In genomic region chr2:115724216-115724615, GRCm38 (mm10) we compare ENCODE assay signal across 14 mouse cellular contexts.
DNase-seq lines count a peak whose midpoint lies in the region; ATAC-seq lines count a peak whose summit lies in the region.
"Had no signal": no experiment of that assay in that cellular context is flagged by ENCODE, and none has a peak within 500 bp of the region (broad histone marks: within the 10 kb centered on the region; RNA-seq: fewer than 3 reads in every experiment).

No protein-coding gene starts in this region.

- H3K4me1 ChIP-seq in neural tube, embryonic 13.5 days (replicated peaks), result peaks cover 42% of the 10 kb centered on the region
- peaks cover 41% of the 10 kb centered on the region for H3K4me1 ChIP-seq in forebrain, embryonic 12.5 days
- peaks cover 21% of the 10 kb centered on the region for H3K4me1 ChIP-seq in kidney, embryonic 15.5 days
- H3K4me1 ChIP-seq: liver, embryonic 13.5 days had no signal

- 55% methylated on average over 6 of the region's 6 CpGs for WGBS in neural tube, embryonic 13.5 days
- WGBS in forebrain, embryonic 12.5 days, result 56% methylated on average over 6 of the region's 6 CpGs
- 58% methylated on average over 6 of the region's 6 CpGs for WGBS in kidney, embryonic 15.5 days

- DNase-seq in neural tube, embryonic 10.5 days (ENCODE audit: extremely low spot score, low spot score), result no peak
- DNase-seq in thymus, postnatal 14 days, result no peak
- DNase-seq in left cerebral cortex, postnatal 4 days, result no peak
- DNase-seq in right cerebral cortex, adult 2 months (ENCODE audit: low spot score in 2 of 2), result no peak
- DNase-seq: cerebellum, adult 18-20 months; layer of hippocampus, postnatal 36 days; liver, embryonic 13.5 days; lung, postnatal 10 days; thymus, adult 2 months had no signal

- no peaks in the 10 kb centered on the region for H3K36me3 ChIP-seq in neural tube, embryonic 13.5 days
- H3K36me3 ChIP-seq in forebrain, embryonic 12.5 days (replicated peaks), result peaks cover 13% of the 10 kb centered on the region; the same call in 1 of the 2 replicates
- peaks cover 23% of the 10 kb centered on the region for H3K36me3 ChIP-seq in kidney, embryonic 15.5 days

- peaks cover 8% of the 10 kb centered on the region for H3K9me3 ChIP-seq in neural tube, embryonic 13.5 days
- peaks cover 6% of the 10 kb centered on the region for H3K9me3 ChIP-seq in forebrain, embryonic 12.5 days
- H3K9me3 ChIP-seq in kidney, embryonic 15.5 days (replicated peaks), result peaks cover 10% of the 10 kb centered on the region

- peak overlapping the region; percentile 20; the same call in 1 of the 2 replicates for H3K27ac ChIP-seq in neural tube, embryonic 13.5 days (replicated peaks)
- peak overlapping the region; percentile 83 for H3K27ac ChIP-seq in forebrain, embryonic 12.5 days
- H3K27ac ChIP-seq in kidney, embryonic 15.5 days, result no peak overlapping the region
- H3K27ac ChIP-seq: embryonic facial prominence, embryonic 13.5 days; limb, embryonic 10.5 days; liver, embryonic 13.5 days had no signal

- H3K27me3 ChIP-seq in neural tube, embryonic 13.5 days, result no peaks in the 10 kb centered on the region
- no peaks in the 10 kb centered on the region for H3K27me3 ChIP-seq in forebrain, embryonic 12.5 days
- H3K27me3 ChIP-seq in kidney, embryonic 15.5 days, result no peaks in the 10 kb centered on the region
- H3K27me3 ChIP-seq: liver, embryonic 13.5 days had no signal

- no peak for ATAC-seq in neural tube, embryonic 13.5 days (ENCODE audit: low read depth)
- no peak for ATAC-seq in forebrain, embryonic 12.5 days (ENCODE audit: low FRiP score)
- ATAC-seq in kidney, embryonic 15.5 days (replicated peaks; ENCODE audit: low FRiP score), result 0 out of 2 replicates have a peak, but pooled peaks have one; percentile 46

- no peak overlapping the region for H3K4me2 ChIP-seq in neural tube, embryonic 13.5 days
- no peak overlapping the region for H3K4me2 ChIP-seq in forebrain, embryonic 12.5 days
- H3K4me2 ChIP-seq in kidney, embryonic 15.5 days, result no peak overlapping the region
- H3K4me2 ChIP-seq: embryonic facial prominence, embryonic 13.5 days; liver, embryonic 13.5 days had no signal

- H3K4me3 ChIP-seq in neural tube, embryonic 13.5 days, result no peak overlapping the region
- no peak overlapping the region for H3K4me3 ChIP-seq in forebrain, embryonic 12.5 days (replicated peaks)
- no peak overlapping the region for H3K4me3 ChIP-seq in kidney, embryonic 15.5 days (replicated peaks)
- H3K4me3 ChIP-seq: embryonic facial prominence, embryonic 13.5 days; limb, embryonic 10.5 days; liver, embryonic 13.5 days had no signal

- intact Hi-C loops in left cerebral cortex, postnatal 4 days (cut with DNase I), result no loop called here

- H3K9ac ChIP-seq in neural tube, embryonic 13.5 days, result no peak overlapping the region
- H3K9ac ChIP-seq in forebrain, embryonic 12.5 days, result no peak overlapping the region
- H3K9ac ChIP-seq in kidney, embryonic 15.5 days, result no peak overlapping the region
- H3K9ac ChIP-seq: embryonic facial prominence, embryonic 13.5 days; liver, embryonic 13.5 days had no signal
